In the genomic region with DNA sequence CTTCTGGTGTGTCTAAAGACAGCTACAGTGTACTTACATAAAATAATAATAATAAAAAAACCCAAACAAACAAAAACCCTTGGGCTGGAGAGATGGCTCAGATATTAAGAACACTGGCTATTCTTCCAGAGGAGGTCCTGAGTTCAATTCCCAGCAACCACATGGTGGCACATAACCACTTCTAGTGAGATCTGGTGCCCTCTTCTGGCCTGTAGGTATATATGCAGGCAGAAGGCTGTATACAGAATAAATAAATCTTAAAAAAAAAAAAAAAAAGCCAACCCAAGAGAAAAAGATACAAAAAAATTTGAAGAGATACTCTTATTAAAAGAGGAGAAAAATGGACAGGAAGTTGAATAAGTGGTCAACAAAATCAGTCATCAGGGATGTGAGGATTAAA, we compare ENCODE assay signal across 22 mouse cellular contexts. TPM values are rescaled to one million over a fixed set of nuclear protein-coding genes. Genes with fewer than 3 reads are reported as not detected.
DNase-seq lines count a peak whose midpoint lies in the region; ATAC-seq and TF ChIP-seq lines count a peak whose summit lies in the region.
"Had no signal": no experiment of that assay in that cellular context is flagged by ENCODE, and none has a peak within 500 bp of the region (broad histone marks: within the 10 kb centered on the region; RNA-seq: fewer than 3 reads in every experiment).

No protein-coding gene starts in this region.

- no peaks in the 10 kb centered on the region for H3K36me3 ChIP-seq in forebrain, postnatal 0 days (ENCODE audit: insufficient read depth)
- no peaks in the 10 kb centered on the region for H3K36me3 ChIP-seq in forebrain, embryonic 11.5 days (ENCODE audit: control insufficient read depth, insufficient read depth, low read length)
- H3K36me3 ChIP-seq in thymus, adult 2 months (ENCODE audit: control insufficient read depth, insufficient read depth, low read length), result no peaks in the 10 kb centered on the region
- H3K36me3 ChIP-seq: forebrain, embryonic 10.5 days; heart, embryonic 15.5 days; hindbrain, embryonic 15.5 days; kidney, embryonic 15.5 days; limb, embryonic 12.5 days; liver, embryonic 12.5 days had no signal

- no peaks in the 10 kb centered on the region for H3K27me3 ChIP-seq in forebrain, postnatal 0 days (ENCODE audit: insufficient read depth, low read length)
- no peaks in the 10 kb centered on the region for H3K27me3 ChIP-seq in forebrain, embryonic 11.5 days (ENCODE audit: control insufficient read depth, insufficient read depth, low read length)
- no peaks in the 10 kb centered on the region for H3K27me3 ChIP-seq in thymus, adult 2 months (ENCODE audit: control insufficient read depth, insufficient read depth, low read length)
- H3K27me3 ChIP-seq: CH12.LX; heart, embryonic 15.5 days; hindbrain, embryonic 15.5 days; kidney, embryonic 15.5 days; limb, embryonic 12.5 days; liver, embryonic 12.5 days had no signal

- H3K4me1 ChIP-seq in forebrain, postnatal 0 days (ENCODE audit: insufficient read depth), result no peaks in the 10 kb centered on the region
- no peaks in the 10 kb centered on the region for H3K4me1 ChIP-seq in forebrain, embryonic 11.5 days (replicated peaks; ENCODE audit: control insufficient read depth, insufficient read depth, low read length)
- H3K4me1 ChIP-seq in thymus, adult 2 months (replicated peaks; ENCODE audit: control insufficient read depth, insufficient read depth, low read length), result no peaks in the 10 kb centered on the region
- H3K4me1 ChIP-seq: heart, embryonic 15.5 days; hindbrain, embryonic 15.5 days; limb, embryonic 12.5 days; liver, embryonic 12.5 days had no signal

- no peak for DNase-seq in forebrain, postnatal 0 days
- no peak for DNase-seq in forebrain, embryonic 11.5 days (ENCODE audit: low spot score)
- DNase-seq in layer of hippocampus, adult 2 months (ENCODE audit: low spot score in 2 of 2), result no peak
- no peak for DNase-seq in layer of hippocampus, postnatal 36 days
- DNase-seq in 416B (ENCODE audit: low read depth), result peak; percentile 6
- peak; percentile 67 for DNase-seq in R1 (ENCODE audit: low read depth, low spot score)
- DNase-seq in thymus, postnatal 36 days, result no peak
- no peak for DNase-seq in thymus, adult 2 months
- DNase-seq: adrenal gland, postnatal 36 days; cerebellum, adult 9-10 months; heart, postnatal 4 days; kidney, adult 11 months; lung, adult 2 months had no signal

- no peak for TF ChIP-seq POLR2A in thymus, adult 2 months (IDR thresholded peaks at IDR 0.05; ENCODE audit: control insufficient read depth, extremely low read depth, insufficient read depth, low read length, poor library complexity)

- H3K4me2 ChIP-seq in forebrain, postnatal 0 days (ENCODE audit: low read depth), result no peak overlapping the region
- H3K4me2 ChIP-seq in forebrain, embryonic 11.5 days (ENCODE audit: low read depth, low read length, severe bottlenecking), result no peak overlapping the region
- H3K4me2 ChIP-seq: heart, embryonic 15.5 days; hindbrain, embryonic 15.5 days; kidney, embryonic 15.5 days; limb, embryonic 12.5 days; liver, embryonic 12.5 days had no signal

- H3K4me3 ChIP-seq in forebrain, postnatal 0 days (ENCODE audit: low read depth, low read length), result no peak overlapping the region
- H3K4me3 ChIP-seq in forebrain, embryonic 11.5 days (ENCODE audit: low read depth, low read length), result no peak overlapping the region
- no peak overlapping the region for H3K4me3 ChIP-seq in layer of hippocampus, adult 2 months
- H3K4me3 ChIP-seq in thymus, adult 2 months (ENCODE audit: control insufficient read depth, insufficient read depth, low read length), result no peak overlapping the region
- H3K4me3 ChIP-seq: forebrain, embryonic 10.5 days; heart, embryonic 15.5 days; hindbrain, embryonic 15.5 days; kidney, embryonic 15.5 days; limb, embryonic 12.5 days; liver, embryonic 12.5 days had no signal

- no peak overlapping the region for H3K9ac ChIP-seq in forebrain, postnatal 0 days
- no peak overlapping the region for H3K9ac ChIP-seq in forebrain, embryonic 11.5 days (ENCODE audit: low read length)
- H3K9ac ChIP-seq: heart, embryonic 15.5 days; hindbrain, embryonic 15.5 days; kidney, embryonic 15.5 days; limb, embryonic 12.5 days; liver, embryonic 12.5 days had no signal

- no peak overlapping the region for H3K27ac ChIP-seq in forebrain, postnatal 0 days (ENCODE audit: low read depth, low read length)
- H3K27ac ChIP-seq in forebrain, embryonic 11.5 days (ENCODE audit: low read depth, low read length), result no peak overlapping the region
- H3K27ac ChIP-seq in layer of hippocampus, adult 2 months, result no peak overlapping the region
- H3K27ac ChIP-seq in thymus, adult 2 months (ENCODE audit: control insufficient read depth, insufficient read depth, low read length), result no peak overlapping the region
- H3K27ac ChIP-seq: forebrain, embryonic 10.5 days; heart, embryonic 15.5 days; hindbrain, embryonic 15.5 days; kidney, embryonic 15.5 days; limb, embryonic 12.5 days; liver, embryonic 12.5 days; macrophage had no signal

- no peak for ATAC-seq in forebrain, postnatal 0 days
- ATAC-seq in forebrain, embryonic 11.5 days (replicated peaks; ENCODE audit: low FRiP score), result no peak
- ATAC-seq: liver, embryonic 12.5 days; midbrain, embryonic 16.5 days had no signal

- TF ChIP-seq CTCF in forebrain, postnatal 0 days (IDR thresholded peaks at IDR 0.05; ENCODE audit: low read depth), result peak; percentile 16; the same call in 1 of the 2 replicates
- peak; percentile 43 for TF ChIP-seq CTCF in layer of hippocampus, adult 2 months (conservative IDR thresholded peaks at IDR 0.05)
- no peak for TF ChIP-seq CTCF in thymus, adult 2 months (IDR thresholded peaks at IDR 0.05; ENCODE audit: borderline replicate concordance, control insufficient read depth, extremely low read depth, insufficient read depth, low read length, poor library complexity)

- H3K9me3 ChIP-seq in forebrain, postnatal 0 days (ENCODE audit: low read length), result no peaks in the 10 kb centered on the region
- H3K9me3 ChIP-seq in forebrain, embryonic 11.5 days (ENCODE audit: control insufficient read depth, low read length), result no peaks in the 10 kb centered on the region
- H3K9me3 ChIP-seq: forebrain, embryonic 10.5 days; heart, embryonic 15.5 days; hindbrain, embryonic 15.5 days; kidney, embryonic 15.5 days; limb, embryonic 12.5 days; liver, embryonic 12.5 days had no signal

RNA-seq across cellular contexts. Expression of a gene that starts 8.7 kb away (rescaled TPM):
- 1.1 and 2.1 TPM in 2 replicates for total RNA-seq in forebrain, postnatal 0 days (2014; rRNA removed)
- polyA plus RNA-seq in forebrain, postnatal 0 days (2015; fragmentation: Nextera tagmentation; extraction: Ambion mirVana), result 3.4 and 4.5 TPM in 2 replicates
- 31.2 and 33.3 TPM in 2 replicates for polyA plus RNA-seq in forebrain, embryonic 11.5 days (2014; fragmentation: Nextera tagmentation; extraction: Ambion mirVana)
- 1 to 10 TPM; 3.6 to 3.8 TPM for total RNA-seq in layer of hippocampus, adult 2 months (2021)
- total RNA-seq in layer of hippocampus, postnatal 36 days (2021), result 1 to 10 TPM; 2.9 to 3.6 TPM
- polyA plus RNA-seq in thymus, adult 2 months (2012; rRNA removed), result 6.0 and 7.8 TPM in 2 replicates
- polyA plus RNA-seq: macrophage had no signal

Comparison
In these comparisons a context has a peak if more than half of its experiments do, and no peak if none do; other contexts are left out.
1. DNase-seq: peak in 416B (single experiment) and R1 (single experiment); none in forebrain, postnatal 0 days (single experiment), forebrain, embryonic 11.5 days (single experiment), layer of hippocampus, adult 2 months (0 of 2), layer of hippocampus, postnatal 36 days (0 of 2), thymus, postnatal 36 days (0 of 2) and thymus, adult 2 months (single experiment).